Mouse (Mus musculus) megakaryocyte-erythroid progenitor cell, adult 5 weeks (primary cell): Measurements from ENCODE around the gene Rbp4. TPM values are rescaled to one million over a fixed set of nuclear protein-coding genes. Genes with fewer than 3 reads are reported as not detected.

Experiments
- polyA plus RNA-seq: library from polyadenylated mRNA; stranded (reverse); fragments of >175 nt; gene quantifications from 2 replicates; pipeline ENCODE4 v1.2.3, GENCODE M21; 2012

The Rbp4 gene
- not detected in 2 replicates for polyA plus RNA-seq

DNA sequence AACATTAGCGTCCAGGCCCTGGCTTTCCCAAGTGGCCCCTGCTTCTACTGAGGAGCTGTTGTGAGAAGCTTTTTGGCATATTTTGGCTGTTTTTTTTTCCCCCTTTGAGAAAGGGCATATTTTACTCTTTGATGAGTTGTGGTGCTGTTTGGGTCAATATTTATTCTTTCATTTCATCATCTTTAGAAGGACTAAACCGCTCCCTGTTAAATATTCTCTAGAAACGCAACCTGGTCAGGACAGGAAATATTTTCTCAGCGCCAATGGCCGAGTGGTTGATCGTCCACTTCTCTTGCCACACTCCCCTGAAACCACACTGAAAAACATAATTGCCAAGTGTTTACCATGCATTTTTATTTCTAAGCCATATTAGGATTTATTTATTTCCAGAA lies at the start of gene Rbp4:
Rbp4 (minus strand) TSS at position 63 of the 392 bp plus-strand sequence.

GRCm38 (mm10) chr19:38132481-38132880 lies 7.4 kb upstream of the Rbp4 start, which contains the start of gene Pde6c:
Gene Pde6c (plus strand): TSS chr19:38132781.

GRCm38 (mm10) chr19:38096858-38097758 lies 28.0 kb downstream of the Rbp4 start, which contains the start of gene Ffar4:
Gene Ffar4 (plus strand): TSS chr19:38097071.

Other genes starting within 250 kb of the Rbp4 start
- gene Myof, start 81.7 kb downstream of the Rbp4 start, polyA plus RNA-seq, result 0.93 and 1.3 TPM in 2 replicates
- gene Cep55, start 70.3 kb downstream of the Rbp4 start, polyA plus RNA-seq, result 2.7 and 3.4 TPM in 2 replicates
- gene Ffar4, start 28.2 kb downstream of the Rbp4 start, polyA plus RNA-seq, result 0.22 and 0.36 TPM in 2 replicates
- not detected in 2 replicates for gene Pde6c, start 7.5 kb upstream of the Rbp4 start, polyA plus RNA-seq
- 12.9 and 17.9 TPM in 2 replicates for gene Fra10ac1, start 98.9 kb upstream of the Rbp4 start, polyA plus RNA-seq
- gene Lgi1, start 139.3 kb upstream of the Rbp4 start, polyA plus RNA-seq, result not detected in 2 replicates